Comparison of ENCODE assay signal across 8 mouse cellular contexts in the genomic region with DNA sequence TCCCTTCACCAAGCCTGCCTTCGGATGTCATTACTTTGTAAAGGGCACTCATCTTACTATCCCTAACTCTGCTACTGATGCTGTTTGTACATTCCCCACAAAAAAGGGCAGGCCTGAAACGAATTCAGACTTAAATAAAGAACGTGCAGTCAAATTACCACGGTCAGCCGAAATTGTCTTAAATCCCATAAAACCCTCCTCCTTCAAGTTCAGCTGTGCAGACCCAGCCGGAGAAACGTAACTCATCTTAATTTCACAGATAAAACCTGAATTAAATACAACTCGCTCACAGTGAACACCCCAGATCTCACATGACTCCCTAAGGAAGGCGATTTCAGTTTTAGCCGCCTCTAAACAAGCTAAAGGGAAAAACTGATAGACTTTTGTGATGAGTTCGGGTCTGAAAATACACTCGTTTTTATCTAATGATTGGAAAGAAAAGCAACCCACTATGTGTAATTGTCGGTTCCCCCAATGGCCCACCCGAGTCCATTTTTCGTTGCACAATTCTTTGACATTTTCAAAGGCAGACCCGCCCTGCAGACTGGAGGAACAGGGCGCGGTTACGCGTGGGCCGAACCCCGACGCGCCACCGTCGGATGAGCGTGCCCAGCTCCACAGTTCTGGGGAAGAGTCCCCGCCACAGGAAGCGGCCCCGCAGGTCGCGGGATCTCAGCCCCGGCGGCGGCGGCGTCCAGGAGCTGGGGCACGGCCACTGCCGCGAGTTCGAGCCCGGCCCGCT. TPM values are rescaled to one million over a fixed set of nuclear protein-coding genes. Genes with fewer than 3 reads are reported as not detected.
DNase-seq lines count a peak whose midpoint lies in the region; ATAC-seq and TF ChIP-seq lines count a peak whose summit lies in the region.

No protein-coding gene starts in this region.

- no peak for TF ChIP-seq POLR2A in spleen, adult 2 months (IDR thresholded peaks at IDR 0.05; ENCODE audit: low read depth, low read length)

- peak overlapping the region; percentile 97 for H3K4me3 ChIP-seq in spleen, adult 2 months (ENCODE audit: extremely low read depth, insufficient read depth, insufficient read length)
- H3K4me3 ChIP-seq in embryonic facial prominence, embryonic 15.5 days (replicated peaks) = peak overlapping the region; percentile 93
- peak overlapping the region; percentile 89 for H3K4me3 ChIP-seq in intestine, postnatal 0 days (ENCODE audit: low read depth, low read length)
- peak overlapping the region; percentile 70 for H3K4me3 ChIP-seq in midbrain, postnatal 0 days (ENCODE audit: low read depth, low read length)

- no peaks in the 10 kb centered on the region for H3K27me3 ChIP-seq in spleen, adult 2 months (ENCODE audit: control insufficient read depth, insufficient read depth, low read length)
- H3K27me3 ChIP-seq in embryonic facial prominence, embryonic 15.5 days = no peaks in the 10 kb centered on the region
- H3K27me3 ChIP-seq in intestine, postnatal 0 days (replicated peaks; ENCODE audit: control insufficient read depth, insufficient read depth, low read length) = no peaks in the 10 kb centered on the region
- no peaks in the 10 kb centered on the region for H3K27me3 ChIP-seq in midbrain, postnatal 0 days (ENCODE audit: insufficient read depth, low read length)

- peak overlapping the region; percentile 58 for H3K4me2 ChIP-seq in embryonic facial prominence, embryonic 15.5 days (replicated peaks)
- peak overlapping the region; percentile 77 for H3K4me2 ChIP-seq in intestine, postnatal 0 days (replicated peaks; ENCODE audit: low read depth)
- peak overlapping the region; percentile 62 for H3K4me2 ChIP-seq in midbrain, postnatal 0 days (ENCODE audit: low read depth, low read length, poor library complexity, severe bottlenecking)

- peaks cover 18% of the 10 kb centered on the region; the same call in 1 of the 2 replicates for H3K4me1 ChIP-seq in spleen, adult 2 months (ENCODE audit: control insufficient read depth, insufficient read depth, insufficient read length)
- peaks cover 18% of the 10 kb centered on the region for H3K4me1 ChIP-seq in embryonic facial prominence, embryonic 15.5 days
- no peaks in the 10 kb centered on the region for H3K4me1 ChIP-seq in intestine, postnatal 0 days (replicated peaks; ENCODE audit: control insufficient read depth, insufficient read depth, low read length)
- H3K4me1 ChIP-seq in midbrain, postnatal 0 days (ENCODE audit: insufficient read depth, low read length) = no peaks in the 10 kb centered on the region

- no peak for DNase-seq in spleen, adult 2 months (ENCODE audit: low read depth in 1 of 2, low spot score in 2 of 2)
- no peak for DNase-seq in spleen, postnatal 14 days (ENCODE audit: low spot score in 2 of 2)
- DNase-seq in midbrain, postnatal 0 days (ENCODE audit: low spot score) = no peak
- no peak for DNase-seq in cerebellum, adult 9-11 months
- no peak for DNase-seq in cerebellum, adult 11 months
- DNase-seq in thymus, postnatal 14 days = no peak

- H3K9ac ChIP-seq in embryonic facial prominence, embryonic 15.5 days = peak overlapping the region; percentile 83
- H3K9ac ChIP-seq in intestine, postnatal 0 days (ENCODE audit: low read depth, low read length) = peak overlapping the region; percentile 91
- peak overlapping the region; percentile 79 for H3K9ac ChIP-seq in midbrain, postnatal 0 days (replicated peaks; ENCODE audit: low read length, poor library complexity, severe bottlenecking)

- peak; percentile 56 for ATAC-seq in embryonic facial prominence, embryonic 15.5 days (ENCODE audit: insufficient number of reproducible peaks, low FRiP score, low TSS enrichment, low read depth)
- peak; percentile 67 for ATAC-seq in intestine, postnatal 0 days
- peak; percentile 41; the same call in 1 of the 2 replicates for ATAC-seq in midbrain, postnatal 0 days (ENCODE audit: low FRiP score)

- TF ChIP-seq CTCF in spleen, adult 2 months (IDR thresholded peaks at IDR 0.05; ENCODE audit: extremely low read depth, insufficient read depth, insufficient read length, insufficient replicate concordance) = no peak
- no peak for TF ChIP-seq CTCF in intestine, postnatal 0 days (IDR thresholded peaks at IDR 0.05; ENCODE audit: low read depth)
- no peak for TF ChIP-seq CTCF in midbrain, postnatal 0 days (IDR thresholded peaks at IDR 0.05)

- peaks cover 3% of the 10 kb centered on the region; the same call in 1 of the 2 replicates for H3K36me3 ChIP-seq in spleen, adult 2 months (ENCODE audit: control insufficient read depth, insufficient read depth, low read length)
- peaks cover 20% of the 10 kb centered on the region for H3K36me3 ChIP-seq in embryonic facial prominence, embryonic 15.5 days
- peaks cover 14% of the 10 kb centered on the region for H3K36me3 ChIP-seq in intestine, postnatal 0 days (ENCODE audit: control insufficient read depth, insufficient read depth)
- H3K36me3 ChIP-seq in midbrain, postnatal 0 days (ENCODE audit: insufficient read depth, low read length) = peaks cover 4% of the 10 kb centered on the region

- WGBS in spleen, adult 2 months = under 1% methylated on average over 43 of the region's 43 CpGs
- under 1% methylated on average over 43 of the region's 43 CpGs for WGBS in embryonic facial prominence, embryonic 15.5 days
- WGBS in intestine, postnatal 0 days = under 1% methylated on average over 43 of the region's 43 CpGs
- WGBS in midbrain, postnatal 0 days = under 1% methylated on average over 43 of the region's 43 CpGs

- peak overlapping the region; percentile 98 for H3K27ac ChIP-seq in spleen, adult 2 months (ENCODE audit: insufficient read depth, low read length)
- H3K27ac ChIP-seq in embryonic facial prominence, embryonic 15.5 days (replicated peaks) = peak overlapping the region; percentile 98
- peak overlapping the region; percentile 92 for H3K27ac ChIP-seq in intestine, postnatal 0 days (ENCODE audit: low read depth, low read length)
- peak overlapping the region; percentile 80 for H3K27ac ChIP-seq in midbrain, postnatal 0 days (ENCODE audit: low read depth, low read length)

- no peaks in the 10 kb centered on the region for H3K9me3 ChIP-seq in embryonic facial prominence, embryonic 15.5 days (replicated peaks)
- no peaks in the 10 kb centered on the region for H3K9me3 ChIP-seq in intestine, postnatal 0 days (ENCODE audit: control insufficient read depth)
- no peaks in the 10 kb centered on the region for H3K9me3 ChIP-seq in midbrain, postnatal 0 days (ENCODE audit: low read length)

RNA-seq across cellular contexts. Expression of a gene that starts 0.5 kb away (rescaled TPM):
- 83.2 and 90.6 TPM in 2 replicates for polyA plus RNA-seq in spleen, adult 2 months (2012; rRNA removed)
- polyA plus RNA-seq in embryonic facial prominence, embryonic 15.5 days (2015; fragmentation: Nextera tagmentation; extraction: Ambion mirVana) = 190 and 193 TPM in 2 replicates
- 129 and 136 TPM in 2 replicates for polyA plus RNA-seq in intestine, postnatal 0 days (2015; fragmentation: Nextera tagmentation; extraction: Ambion mirVana)
- total RNA-seq in midbrain, postnatal 0 days (2014; rRNA removed) = 165 and 206 TPM in 2 replicates
- 251 and 262 TPM in 2 replicates for polyA plus RNA-seq in midbrain, postnatal 0 days (2015; fragmentation: Nextera tagmentation; extraction: Ambion mirVana)

RNA-seq across cellular contexts. Expression of a gene that starts 9.1 kb away (rescaled TPM):
- 691 and 1,139 TPM in 2 replicates for polyA plus RNA-seq in spleen, adult 2 months (2012; rRNA removed)
- 505 and 540 TPM in 2 replicates for polyA plus RNA-seq in embryonic facial prominence, embryonic 15.5 days (2015; fragmentation: Nextera tagmentation; extraction: Ambion mirVana)
- polyA plus RNA-seq in intestine, postnatal 0 days (2015; fragmentation: Nextera tagmentation; extraction: Ambion mirVana) = 252 and 263 TPM in 2 replicates
- 109 and 115 TPM in 2 replicates for total RNA-seq in midbrain, postnatal 0 days (2014; rRNA removed)
- polyA plus RNA-seq in midbrain, postnatal 0 days (2015; fragmentation: Nextera tagmentation; extraction: Ambion mirVana) = 319 and 323 TPM in 2 replicates

RNA-seq across cellular contexts. Expression of a gene that starts 16.4 kb away (rescaled TPM):
- polyA plus RNA-seq in spleen, adult 2 months (2012; rRNA removed) = 19.2 TPM in 2 replicates
- 77.8 and 83.6 TPM in 2 replicates for polyA plus RNA-seq in embryonic facial prominence, embryonic 15.5 days (2015; fragmentation: Nextera tagmentation; extraction: Ambion mirVana)
- 76.2 and 88.6 TPM in 2 replicates for polyA plus RNA-seq in intestine, postnatal 0 days (2015; fragmentation: Nextera tagmentation; extraction: Ambion mirVana)
- total RNA-seq in midbrain, postnatal 0 days (2014; rRNA removed) = 39.8 and 45.3 TPM in 2 replicates
- polyA plus RNA-seq in midbrain, postnatal 0 days (2015; fragmentation: Nextera tagmentation; extraction: Ambion mirVana) = 69.4 and 70.7 TPM in 2 replicates

RNA-seq across cellular contexts. Expression of a gene that starts 50.0 kb away (rescaled TPM):
- 69.5 and 84.0 TPM in 2 replicates for polyA plus RNA-seq in spleen, adult 2 months (2012; rRNA removed)
- 2.3 and 2.9 TPM in 2 replicates for polyA plus RNA-seq in embryonic facial prominence, embryonic 15.5 days (2015; fragmentation: Nextera tagmentation; extraction: Ambion mirVana)
- polyA plus RNA-seq in intestine, postnatal 0 days (2015; fragmentation: Nextera tagmentation; extraction: Ambion mirVana) = 0.10 and 0.16 TPM in 2 replicates
- total RNA-seq in midbrain, postnatal 0 days (2014; rRNA removed) = 1.4 and 1.5 TPM in 2 replicates
- 0.98 and 1.5 TPM in 2 replicates for polyA plus RNA-seq in midbrain, postnatal 0 days (2015; fragmentation: Nextera tagmentation; extraction: Ambion mirVana)
